Mouse (Mus musculus): Measurements from ENCODE around the gene B3gnt9. TPM values are rescaled to one million over a fixed set of nuclear protein-coding genes. Genes with fewer than 3 reads are reported as not detected.
A peak's percentile ranks its signal among the peaks of the same experiment; 100 is the strongest.

B3gnt9 gene
- polyA plus RNA-seq, 1 experiment = 7.6 TPM

DNA sequence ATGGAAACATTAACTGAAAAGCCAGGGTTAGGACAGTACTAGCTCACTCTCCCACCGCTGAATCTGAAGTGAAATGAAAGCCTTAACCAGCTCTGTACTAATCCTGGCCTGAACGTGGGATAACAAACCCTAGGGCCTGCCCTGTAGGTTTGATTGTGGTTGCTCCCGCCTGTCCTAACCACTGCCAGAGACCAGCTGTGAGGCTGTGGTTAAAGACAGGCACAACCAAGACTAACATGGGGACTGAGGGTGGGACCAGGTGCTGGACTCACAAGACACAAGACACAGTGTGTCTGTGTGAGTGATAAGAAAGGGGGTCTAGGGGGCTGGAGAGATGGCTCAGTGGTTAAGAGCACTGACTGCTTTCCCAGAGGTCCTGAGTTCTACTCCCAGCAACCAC, 25.6 kb upstream of the B3gnt9 start:
- TF ChIP-seq CEBPB (IDR thresholded peaks at IDR 0.05; ENCODE audit: low read depth) (no peak), FOSL1 (IDR thresholded peaks at IDR 0.05; ENCODE audit: insufficient read depth, low read length, poor library complexity, severe bottlenecking) (no peak), MAX (IDR thresholded peaks at IDR 0.05) (no peak), MYOD1 (IDR thresholded peaks at IDR 0.05; ENCODE audit: control insufficient read depth, insufficient read length, low read depth) (no peak), USF1 (IDR thresholded peaks at IDR 0.05; ENCODE audit: low read depth) (no peak), CTCF (IDR thresholded peaks at IDR 0.05; ENCODE audit: control insufficient read depth, insufficient read depth, insufficient read length) (no peak)
- Histone ChIP-seq H3K4me3 (ENCODE audit: insufficient read depth, poor library complexity, severe bottlenecking) (no peak overlapping the region), H3ac (ENCODE audit: control insufficient read depth, insufficient read length, low read depth) (no peak overlapping the region), H3K27me3 (ENCODE audit: control insufficient read depth, insufficient read depth, insufficient read length) (no peaks in the 10 kb centered on the region), H3K36me3 (ENCODE audit: control insufficient read depth, insufficient read depth) (peaks cover 34% of the 10 kb centered on the region), H3K79me3 (ENCODE audit: low read depth) (no peaks in the 10 kb centered on the region), H3K79me2 (ENCODE audit: control insufficient read depth, insufficient read depth) (no peaks in the 10 kb centered on the region)

DNA sequence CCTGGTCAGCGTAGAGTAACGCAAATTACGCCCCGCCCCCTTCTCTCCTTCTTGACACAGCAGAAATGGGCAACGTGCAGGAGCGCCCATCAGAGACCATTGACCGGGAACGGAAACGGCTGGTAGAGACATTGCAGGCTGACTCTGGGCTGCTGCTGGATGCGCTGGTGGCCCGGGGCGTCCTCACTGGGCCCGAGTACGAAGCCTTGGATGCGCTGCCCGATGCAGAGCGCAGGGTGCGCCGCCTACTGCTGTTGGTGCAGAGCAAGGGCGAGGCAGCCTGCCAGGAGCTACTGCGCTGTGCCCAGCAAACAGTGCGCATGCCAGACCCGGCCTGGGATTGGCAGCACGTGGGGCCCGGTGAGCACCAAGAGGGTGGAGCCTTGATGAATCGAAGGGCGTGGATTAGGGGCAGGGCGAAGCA, 24.0 kb upstream of the B3gnt9 start:
- Histone ChIP-seq H3K79me2 (ENCODE audit: control insufficient read depth, insufficient read depth) (no peaks in the 10 kb centered on the region), H3K79me3 (ENCODE audit: low read depth) (no peaks in the 10 kb centered on the region), H3K27me3 (ENCODE audit: control insufficient read depth, insufficient read depth, insufficient read length) (no peaks in the 10 kb centered on the region), H3ac (ENCODE audit: control insufficient read depth, insufficient read length, low read depth) (no peak overlapping the region), H3K4me3 (ENCODE audit: insufficient read depth, poor library complexity, severe bottlenecking) (no peak overlapping the region), H3K36me3 (ENCODE audit: control insufficient read depth, insufficient read depth) (peaks cover 28% of the 10 kb centered on the region)
- TF ChIP-seq USF1 (IDR thresholded peaks at IDR 0.05; ENCODE audit: low read depth) (no peak), CEBPB (IDR thresholded peaks at IDR 0.05; ENCODE audit: low read depth) (no peak), FOSL1 (IDR thresholded peaks at IDR 0.05; ENCODE audit: insufficient read depth, low read length, poor library complexity, severe bottlenecking) (no peak), MYOG (IDR thresholded peaks at IDR 0.05; ENCODE audit: control insufficient read depth, extremely low read depth, insufficient read length) (no peak)

DNA sequence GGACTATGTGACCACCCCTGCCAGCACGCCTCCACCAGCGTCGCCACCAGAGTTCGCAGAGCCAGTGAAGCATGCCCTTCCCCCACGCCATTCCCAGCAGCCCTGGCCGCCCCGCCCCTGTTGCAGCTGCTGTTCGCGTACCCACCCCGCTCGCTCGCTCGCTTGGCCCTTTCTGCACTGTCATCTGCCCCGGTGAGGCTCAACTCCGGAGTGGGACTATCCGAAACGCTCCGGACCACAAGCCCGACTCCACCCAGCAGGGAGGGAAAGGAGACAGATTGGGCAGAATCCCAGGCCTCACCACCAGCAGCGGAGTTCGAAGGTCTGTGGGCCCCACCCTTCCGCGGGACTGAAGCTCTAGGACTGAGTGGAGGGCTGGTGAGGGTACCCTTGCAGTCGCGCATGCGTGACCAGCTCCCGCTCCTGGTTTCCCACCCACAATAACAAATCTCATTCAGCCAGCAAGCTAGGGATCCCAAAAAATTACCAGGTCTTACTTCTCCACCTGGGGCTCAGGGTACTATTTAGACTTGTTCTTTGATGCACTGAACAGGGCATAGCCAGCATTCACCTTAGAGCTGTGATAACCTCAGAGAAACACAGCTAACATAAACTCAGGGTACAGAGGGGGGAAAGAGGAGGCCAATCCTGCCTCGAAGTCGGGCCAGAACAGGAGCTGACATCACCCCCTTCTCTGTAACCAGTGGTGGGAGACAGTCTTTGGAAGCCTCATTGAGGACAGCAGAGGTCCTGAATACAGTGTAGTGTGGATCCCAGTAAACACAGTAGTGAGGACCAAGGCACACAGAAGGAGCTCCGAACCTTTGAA, 21.6 kb upstream of the B3gnt9 start:
- H3K36me3 ChIP-seq (ENCODE audit: control insufficient read depth, insufficient read depth) = peaks cover 15% of the 10 kb centered on the region
- H3K27me3 ChIP-seq (ENCODE audit: control insufficient read depth, insufficient read depth, insufficient read length) = no peaks in the 10 kb centered on the region
- TF ChIP-seq MYOD1 (IDR thresholded peaks at IDR 0.05; ENCODE audit: control insufficient read depth, insufficient read length, low read depth) = peak; percentile 88
- no peak for TF ChIP-seq USF1 (IDR thresholded peaks at IDR 0.05; ENCODE audit: low read depth)
- no peak for TF ChIP-seq FOSL1 (IDR thresholded peaks at IDR 0.05; ENCODE audit: insufficient read depth, low read length, poor library complexity, severe bottlenecking)
- no peak for TF ChIP-seq CTCF (IDR thresholded peaks at IDR 0.05; ENCODE audit: control insufficient read depth, insufficient read depth, insufficient read length)
- H3K79me3 ChIP-seq (ENCODE audit: low read depth) = no peaks in the 10 kb centered on the region
- peak overlapping the region; percentile 20 for H3ac ChIP-seq (ENCODE audit: control insufficient read depth, insufficient read length, low read depth)
- H3K4me3 ChIP-seq (ENCODE audit: insufficient read depth, poor library complexity, severe bottlenecking) = peak overlapping the region; percentile 23
- no peaks in the 10 kb centered on the region for H3K79me2 ChIP-seq (ENCODE audit: control insufficient read depth, insufficient read depth)

GRCm38 (mm10) chr8:105275840-105276239, 20.9 kb upstream of the B3gnt9 start, which contains the start of gene Nol3:
Gene Nol3, plus strand, starts transcription at chr8:105276140.
- H3K79me3 ChIP-seq (ENCODE audit: low read depth) = no peaks in the 10 kb centered on the region
- no peaks in the 10 kb centered on the region for H3K79me2 ChIP-seq (ENCODE audit: control insufficient read depth, insufficient read depth)
- H3K36me3 ChIP-seq (ENCODE audit: control insufficient read depth, insufficient read depth) = peaks cover 14% of the 10 kb centered on the region
- H3K27me3 ChIP-seq (ENCODE audit: control insufficient read depth, insufficient read depth, insufficient read length) = no peaks in the 10 kb centered on the region
- TF ChIP-seq MAX (IDR thresholded peaks at IDR 0.05) (no peak), CTCF (IDR thresholded peaks at IDR 0.05; ENCODE audit: control insufficient read depth, insufficient read depth, insufficient read length) (no peak), MYOD1 (IDR thresholded peaks at IDR 0.05; ENCODE audit: control insufficient read depth, insufficient read length, low read depth) (no peak), CEBPB (IDR thresholded peaks at IDR 0.05; ENCODE audit: low read depth) (no peak), MYOG (IDR thresholded peaks at IDR 0.05; ENCODE audit: control insufficient read depth, extremely low read depth, insufficient read length) (no peak), FOSL1 (IDR thresholded peaks at IDR 0.05; ENCODE audit: insufficient read depth, low read length, poor library complexity, severe bottlenecking) (no peak), USF1 (IDR thresholded peaks at IDR 0.05; ENCODE audit: low read depth) (no peak)
- H3ac ChIP-seq (ENCODE audit: control insufficient read depth, insufficient read length, low read depth) = peak within 1 kb of the TSS; percentile 20
- H3K4me3 ChIP-seq (ENCODE audit: insufficient read depth, poor library complexity, severe bottlenecking) = peak within 1 kb of the TSS; percentile 23

DNA sequence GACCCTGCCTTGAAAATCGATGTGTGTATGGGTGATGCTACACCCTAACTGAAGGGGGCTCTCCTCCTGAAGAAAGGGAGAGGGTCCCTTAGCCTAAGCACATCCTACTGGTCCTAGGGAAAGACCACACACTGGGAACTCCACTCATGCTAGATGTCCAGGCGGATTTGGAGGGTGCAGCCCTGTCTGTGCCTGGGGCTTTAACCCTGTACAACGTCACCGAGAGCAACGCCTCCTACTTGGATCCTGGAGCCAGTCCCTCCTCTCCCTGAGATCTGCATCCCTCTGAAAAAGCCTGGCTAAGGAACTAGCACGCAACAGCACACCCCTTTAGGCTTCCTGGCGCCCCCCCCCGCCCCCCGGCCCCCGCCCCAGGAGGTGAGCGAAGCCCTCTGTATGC, 20.4 kb upstream of the B3gnt9 start:
- no peaks in the 10 kb centered on the region for H3K27me3 ChIP-seq (ENCODE audit: control insufficient read depth, insufficient read depth, insufficient read length)
- H3K79me2 ChIP-seq (ENCODE audit: control insufficient read depth, insufficient read depth) = no peaks in the 10 kb centered on the region
- H3K36me3 ChIP-seq (ENCODE audit: control insufficient read depth, insufficient read depth) = peaks cover 11% of the 10 kb centered on the region
- H3ac ChIP-seq (ENCODE audit: control insufficient read depth, insufficient read length, low read depth) = no peak overlapping the region
- TF ChIP-seq USF1 (IDR thresholded peaks at IDR 0.05; ENCODE audit: low read depth) = no peak
- TF ChIP-seq MYOG (IDR thresholded peaks at IDR 0.05; ENCODE audit: control insufficient read depth, extremely low read depth, insufficient read length) = no peak
- no peak for TF ChIP-seq CTCF (IDR thresholded peaks at IDR 0.05; ENCODE audit: control insufficient read depth, insufficient read depth, insufficient read length)
- no peaks in the 10 kb centered on the region for H3K79me3 ChIP-seq (ENCODE audit: low read depth)
- no peak overlapping the region for H3K4me3 ChIP-seq (ENCODE audit: insufficient read depth, poor library complexity, severe bottlenecking)

- H3K79me2 ChIP-seq (ENCODE audit: control insufficient read depth, insufficient read depth) = no peaks in the 10 kb centered on the region
- no peak overlapping the region for H3ac ChIP-seq (ENCODE audit: control insufficient read depth, insufficient read length, low read depth)
- no peaks in the 10 kb centered on the region for H3K79me3 ChIP-seq (ENCODE audit: low read depth)
- no peaks in the 10 kb centered on the region for H3K27me3 ChIP-seq (ENCODE audit: control insufficient read depth, insufficient read depth, insufficient read length)
- peaks cover 3% of the 10 kb centered on the region for H3K36me3 ChIP-seq (ENCODE audit: control insufficient read depth, insufficient read depth)
- no peak overlapping the region for H3K4me3 ChIP-seq (ENCODE audit: insufficient read depth, poor library complexity, severe bottlenecking)
- no peak for TF ChIP-seq MAX (IDR thresholded peaks at IDR 0.05)
- TF ChIP-seq MYOG (IDR thresholded peaks at IDR 0.05; ENCODE audit: control insufficient read depth, extremely low read depth, insufficient read length) = no peak
- no peak for TF ChIP-seq CTCF (IDR thresholded peaks at IDR 0.05; ENCODE audit: control insufficient read depth, insufficient read depth, insufficient read length)
- TF ChIP-seq CEBPB (IDR thresholded peaks at IDR 0.05; ENCODE audit: low read depth) = no peak
- TF ChIP-seq FOSL1 (IDR thresholded peaks at IDR 0.05; ENCODE audit: insufficient read depth, low read length, poor library complexity, severe bottlenecking) = no peak
- no peak for TF ChIP-seq MYOD1 (IDR thresholded peaks at IDR 0.05; ENCODE audit: control insufficient read depth, insufficient read length, low read depth)
- TF ChIP-seq USF1 (IDR thresholded peaks at IDR 0.05; ENCODE audit: low read depth) = no peak
Measured at GRCm38 (mm10) chr8:105270916-105271186, 15.9 kb upstream of the B3gnt9 start.
